Mouse (Mus musculus): ENCODE results near the gene Col24a1.

DNA sequence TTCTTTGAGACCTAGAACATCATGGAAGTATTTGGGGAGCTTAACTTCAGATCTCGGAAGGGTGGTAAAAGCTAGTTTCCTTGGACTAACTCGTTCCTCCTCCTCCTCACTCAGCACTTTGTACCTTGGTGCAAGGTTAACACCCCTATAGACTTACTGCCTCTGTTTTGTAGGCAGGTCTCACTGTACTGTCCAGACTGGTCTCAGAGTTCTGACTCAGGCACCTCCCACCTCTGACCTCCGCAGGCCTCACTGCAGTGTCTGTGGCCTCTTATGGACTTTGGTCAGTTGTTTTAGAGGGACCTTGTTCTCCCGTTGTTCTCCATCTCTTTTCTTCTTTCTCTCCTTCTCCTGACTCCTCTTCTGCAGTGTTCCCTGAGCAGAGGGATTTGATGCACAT lies 290.8 kb downstream of the Col24a1 start:
- TF ChIP-seq POLR2A (IDR thresholded peaks at IDR 0.05; ENCODE audit: insufficient read length, low read depth): no peak
- no peak for TF ChIP-seq E2F4 (IDR thresholded peaks at IDR 0.05; ENCODE audit: insufficient read depth)
- no peak for TF ChIP-seq REST (IDR thresholded peaks at IDR 0.05; ENCODE audit: insufficient read depth, insufficient read length)
